Mouse (Mus musculus) ovary, adult 2 months (tissue): ENCODE measurements around the gene Cbx5. TPM values are rescaled to one million over a fixed set of nuclear protein-coding genes. Genes with fewer than 3 reads are reported as not detected.

Experiments used
- polyA plus RNA-seq: library from polyadenylated mRNA; depleted of rRNA; stranded (reverse); fragments of >200 nt; gene quantifications from 2 replicates; pipeline ENCODE4 v1.2.3, GENCODE M21; 2012; rRNA removed

Gene Cbx5
- 10.1 and 15.2 TPM in 2 replicates for polyA plus RNA-seq

GRCm38 (mm10) chr15:103239685-103240159, at the start of gene Cbx5:
TSS of gene Cbx5 (minus strand) at chr15:103239816.

DNA sequence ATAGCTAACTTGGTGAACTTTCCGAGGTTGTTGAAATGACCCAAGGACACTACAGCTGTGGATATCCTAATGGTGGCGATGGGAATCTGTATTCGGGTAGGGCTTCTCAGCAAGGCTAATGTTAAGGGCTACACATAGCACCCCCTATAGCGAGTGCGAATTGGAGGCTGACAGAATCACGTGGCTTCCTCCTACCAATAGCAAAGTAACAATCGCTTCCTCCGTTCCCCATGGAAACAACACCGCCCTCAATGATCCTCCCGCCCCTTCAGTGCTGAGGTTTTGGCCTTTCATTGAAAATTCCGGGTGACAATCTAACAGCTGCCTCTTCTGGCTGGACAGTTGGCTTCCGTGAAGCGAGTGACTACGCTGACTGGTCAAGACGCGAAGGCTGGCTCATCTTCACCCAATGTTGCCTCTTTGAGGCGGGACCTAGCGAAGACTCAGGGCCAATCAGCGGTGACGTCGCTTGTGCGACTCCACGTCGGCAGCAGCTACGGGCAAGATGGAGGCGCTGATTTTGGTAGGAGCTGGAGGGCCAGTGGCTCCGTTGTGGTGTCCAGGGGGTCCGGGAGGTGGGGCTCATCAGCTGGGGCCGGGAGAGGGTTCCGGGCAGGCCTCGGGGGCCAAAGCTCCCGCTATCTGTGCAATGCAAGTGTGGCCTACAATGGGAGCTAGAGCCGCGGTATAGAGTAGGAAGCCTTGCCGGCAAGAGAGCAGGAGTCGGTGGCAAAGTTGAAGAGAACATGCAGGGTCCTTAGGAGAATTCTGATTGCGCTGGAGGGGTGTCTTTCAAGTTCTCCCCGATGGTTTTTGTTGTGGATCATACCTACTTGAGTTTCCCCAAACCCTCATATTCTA, 33.0 kb upstream of the Cbx5 start, which contains the start of gene Copz1:
Copz1 (plus strand) TSS at position 296 of the 861 bp plus-strand sequence.

GRCm38 (mm10) chr15:103257790-103258728, 18.4 kb upstream of the Cbx5 start, which contains the start of gene Nfe2:
TSS of gene Nfe2 (minus strand) at chr15:103258403.

DNA sequence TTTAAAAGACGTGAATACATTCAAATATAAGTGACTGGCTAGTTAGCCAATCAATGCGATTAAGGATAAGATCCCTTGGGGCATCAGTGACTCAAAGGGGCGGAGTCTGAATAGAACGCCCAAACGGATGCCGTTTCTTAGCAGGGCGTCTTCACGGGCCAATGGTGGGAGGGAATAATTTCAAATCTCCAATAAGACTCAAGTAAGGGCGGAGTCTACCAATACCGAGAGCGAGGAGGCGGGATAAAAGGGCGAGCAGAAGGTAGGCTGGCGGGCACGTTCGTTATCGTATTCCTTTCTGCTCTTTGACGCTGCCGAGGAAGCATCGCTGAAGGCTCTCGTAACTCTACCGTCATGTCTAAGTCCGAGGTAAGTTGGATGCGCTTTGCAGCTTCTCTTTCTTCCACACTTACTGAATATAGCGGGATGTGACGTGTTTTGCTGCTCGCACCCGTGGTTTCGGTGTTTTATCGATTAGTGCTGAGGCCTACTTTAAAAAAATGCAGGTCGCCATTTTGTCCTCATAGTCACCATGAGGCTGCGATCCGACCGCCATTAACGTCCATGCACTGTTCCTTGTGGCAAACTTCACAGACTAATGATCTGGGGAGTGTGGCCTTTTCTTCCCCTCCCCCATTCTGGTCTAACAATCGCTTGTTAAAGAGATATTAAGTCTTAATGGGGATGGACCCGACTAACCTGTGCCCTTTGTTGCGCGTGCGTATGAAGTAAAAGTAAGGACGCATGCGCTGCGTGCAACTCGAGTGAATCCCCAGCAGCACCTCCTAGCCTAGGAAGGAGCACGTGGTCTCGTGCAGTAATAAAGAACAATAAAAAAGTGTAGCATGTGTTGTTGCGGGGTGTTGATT, 778 bp upstream of the Cbx5 start, which contains the start of gene Hnrnpa1:
Hnrnpa1 (plus strand) TSS at position 273 of the 869 bp plus-strand sequence.

DNA sequence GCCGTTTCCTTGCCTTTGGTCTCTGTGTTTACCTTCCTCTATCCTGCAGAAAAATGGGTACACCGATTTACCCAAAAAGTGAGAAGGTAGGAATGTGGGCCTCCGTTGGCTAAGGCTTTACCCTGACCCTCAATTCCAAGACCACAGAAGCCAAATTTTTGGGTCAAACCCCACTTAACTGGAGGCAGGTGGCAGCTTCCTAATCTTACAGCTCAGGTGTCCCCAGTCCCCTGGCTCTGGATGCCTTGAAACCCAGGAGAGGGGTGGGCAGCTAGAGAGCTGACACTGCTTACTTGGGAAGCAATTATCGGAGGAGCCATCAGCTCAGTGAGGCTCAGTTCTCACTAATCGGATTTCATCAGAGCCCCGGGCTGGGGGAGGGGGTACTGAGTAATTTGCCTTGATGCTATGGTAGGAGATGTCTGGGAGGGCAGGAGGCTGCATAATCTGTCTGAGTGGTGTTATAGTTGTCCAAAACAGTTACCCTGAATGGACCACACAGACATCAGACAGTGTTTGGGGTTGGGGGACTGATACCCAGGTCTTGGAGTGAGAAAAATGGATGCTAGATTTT, 72.5 kb downstream of the Cbx5 start, which contains the start of gene Smug1:
Smug1 (minus strand) TSS at position 51 of the 574 bp plus-strand sequence.

Other genes starting within 250 kb of the Cbx5 start
- 8.4 and 12.4 TPM in 2 replicates for gene Hoxc8, start 249.2 kb downstream of the Cbx5 start, polyA plus RNA-seq
- 22.7 and 28.5 TPM in 2 replicates for gene Hoxc6, start 241.6 kb downstream of the Cbx5 start, polyA plus RNA-seq
- 8.1 and 8.2 TPM in 2 replicates for gene Hoxc4, start 220.9 kb downstream of the Cbx5 start, polyA plus RNA-seq
- gene Smug1, start 72.7 kb downstream of the Cbx5 start, polyA plus RNA-seq = 28.2 and 28.4 TPM in 2 replicates
- 65.5 and 93.4 TPM in 2 replicates for gene Hnrnpa1, start 616 bp upstream of the Cbx5 start, polyA plus RNA-seq
- gene Nfe2, start 18.6 kb upstream of the Cbx5 start, polyA plus RNA-seq = 0.58 and 1.1 TPM in 2 replicates
- gene Copz1, start 32.9 kb upstream of the Cbx5 start, polyA plus RNA-seq = 70.9 and 95.3 TPM in 2 replicates
- gene Gpr84, start 70.8 kb upstream of the Cbx5 start, polyA plus RNA-seq = 0.26 and 0.40 TPM in 2 replicates
- gene Zfp385a, start 100.3 kb upstream of the Cbx5 start, polyA plus RNA-seq = 14.9 and 19.3 TPM in 2 replicates
- gene Itga5, start 126.9 kb upstream of the Cbx5 start, polyA plus RNA-seq = 45.9 and 50.5 TPM in 2 replicates
- 2.5 and 3.0 TPM in 2 replicates for gene Gtsf1, start 190.7 kb upstream of the Cbx5 start, polyA plus RNA-seq
- not detected in 2 replicates for gene Gtsf2, start 208.7 kb upstream of the Cbx5 start, polyA plus RNA-seq
- 3.7 and 4.2 TPM in 2 replicates for gene Nckap1l, start 214.0 kb upstream of the Cbx5 start, polyA plus RNA-seq